Mouse (Mus musculus): ENCODE data around the gene Ctsa.

Gene Ctsa

GRCm38 (mm10) chr2:164879568-164880277 lies 47.0 kb downstream of the Ctsa start:
- DNase-seq: peak; percentile 95

DNA sequence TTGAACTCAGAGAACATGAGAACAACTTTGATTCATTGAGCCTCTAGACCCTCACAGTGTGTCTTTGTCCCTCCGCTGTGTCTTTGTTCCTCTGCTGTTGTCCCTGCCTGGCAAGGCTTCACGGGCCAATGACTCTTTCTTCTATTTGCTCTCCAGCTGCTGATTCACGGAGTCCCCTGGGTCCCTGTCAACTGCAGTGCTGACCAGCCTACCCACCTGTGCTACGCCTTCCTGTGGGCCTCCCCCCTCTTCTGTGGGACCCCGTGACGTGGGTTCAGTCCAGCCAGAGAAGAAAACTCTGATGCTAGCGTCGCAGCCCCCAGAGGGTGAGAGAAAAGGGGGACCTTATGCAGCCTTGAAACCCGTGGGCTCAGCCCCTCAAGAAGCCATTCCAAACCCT lies 49.9 kb downstream of the Ctsa start:
- no peak for DNase-seq

DNA sequence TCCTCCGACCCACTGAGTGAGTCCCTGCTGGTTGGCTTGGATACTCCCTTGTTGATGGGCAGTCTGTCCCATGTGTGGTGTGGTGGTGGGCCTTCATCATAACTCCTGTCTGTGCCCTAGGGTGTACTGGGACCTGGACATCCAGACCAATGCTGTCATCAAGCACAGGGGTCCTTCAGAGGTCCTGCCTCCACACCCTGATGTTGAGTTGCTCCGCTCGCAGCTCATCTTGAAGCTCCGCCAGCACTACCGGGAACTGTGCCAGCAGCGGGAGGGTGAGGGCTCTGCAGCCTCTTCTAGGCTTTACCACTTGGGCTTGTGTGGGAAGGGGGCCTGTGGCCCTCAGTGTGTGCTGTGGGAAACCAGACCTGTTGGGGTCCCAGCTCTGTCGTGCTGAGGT lies 53.1 kb downstream of the Ctsa start:
- no peak for DNase-seq

- DNase-seq: no peak
These were observed 53.9 kb downstream of the Ctsa start for GRCm38 (mm10) chr2:164886617-164887016.

- DNase-seq: no peak
These were observed 56.3 kb downstream of the Ctsa start for GRCm38 (mm10) chr2:164888996-164889395.

DNA sequence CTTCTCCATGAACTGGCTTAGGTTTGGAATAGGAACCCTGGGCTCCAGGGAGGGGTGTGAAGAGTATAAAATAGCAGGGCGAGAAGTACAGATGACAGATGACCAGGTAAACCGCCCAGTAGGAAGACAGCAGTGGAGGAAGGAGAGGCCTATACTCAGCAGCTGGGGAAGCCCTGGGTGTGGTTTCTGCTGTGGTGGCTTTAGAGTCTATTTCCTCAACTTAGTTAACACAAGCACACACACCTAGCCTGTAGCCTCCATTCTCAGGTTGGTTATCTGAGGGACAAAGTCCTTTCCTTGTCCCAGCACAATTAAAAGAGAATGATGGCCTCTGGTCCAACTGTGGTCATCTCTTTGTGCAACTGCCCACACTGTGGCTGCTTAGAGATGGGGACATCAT lies 57.3 kb downstream of the Ctsa start:
- no peak for DNase-seq
